Mouse (Mus musculus) adrenal gland (tissue): ENCODE data around the gene Dner.

Source experiments
- intact Hi-C: fragments of 180-260 bp; cut with DNase I; formaldehyde crosslinking; loops from one replicate; pipeline ENCODE4 v1.15.1; 2025

The Dner gene

DNA sequence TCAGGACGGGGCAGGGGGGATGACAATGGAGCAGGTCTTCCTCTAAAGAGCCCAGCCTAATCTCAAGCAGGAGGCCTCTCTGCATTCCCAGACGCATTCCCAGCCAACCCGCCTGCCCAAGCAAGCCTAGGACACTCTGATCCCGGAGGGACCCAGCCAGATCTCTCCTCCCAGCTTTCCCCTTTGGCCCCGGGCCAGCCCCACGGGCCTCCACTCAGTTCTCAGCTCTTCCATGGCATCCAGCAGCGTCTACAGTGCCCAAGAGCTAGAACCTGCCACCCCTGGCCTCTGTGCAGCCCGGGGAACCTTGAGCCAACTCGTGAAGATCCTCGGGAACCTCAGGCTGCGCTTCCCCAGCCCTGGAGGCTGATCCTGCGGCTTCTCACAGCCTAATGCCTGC lies 291.1 kb downstream of the Dner start:
- intact Hi-C loops, result no loop called here

- intact Hi-C loops, result no loop called here
Observed at GRCm38 (mm10) chr1:84402154-84402553, 293.9 kb downstream of the Dner start.

- intact Hi-C loops, result no loop called here
Observed at GRCm38 (mm10) chr1:84399671-84400070, 296.4 kb downstream of the Dner start.

- intact Hi-C loops, result no loop called here
Observed at GRCm38 (mm10) chr1:84399118-84399517, 296.9 kb downstream of the Dner start.

DNA sequence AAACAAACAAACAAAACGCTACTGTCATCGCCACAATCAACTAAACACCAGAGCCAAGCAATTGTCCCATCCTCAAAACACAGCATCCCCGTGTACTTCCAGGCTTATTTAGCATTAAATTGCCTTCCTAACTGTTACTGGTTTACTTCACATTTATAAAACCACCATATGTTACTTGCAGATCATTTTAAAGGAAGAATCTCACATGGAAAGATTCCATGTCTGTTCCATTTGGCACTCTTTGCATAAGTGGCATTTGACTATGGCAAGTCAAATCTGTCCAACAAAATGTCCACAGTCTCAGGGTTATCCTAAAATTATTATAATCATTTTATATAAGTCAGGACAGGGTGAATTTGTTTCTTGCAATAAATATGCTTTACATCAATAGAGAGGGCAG lies 299.2 kb downstream of the Dner start:
- intact Hi-C loops, result no loop called here

DNA sequence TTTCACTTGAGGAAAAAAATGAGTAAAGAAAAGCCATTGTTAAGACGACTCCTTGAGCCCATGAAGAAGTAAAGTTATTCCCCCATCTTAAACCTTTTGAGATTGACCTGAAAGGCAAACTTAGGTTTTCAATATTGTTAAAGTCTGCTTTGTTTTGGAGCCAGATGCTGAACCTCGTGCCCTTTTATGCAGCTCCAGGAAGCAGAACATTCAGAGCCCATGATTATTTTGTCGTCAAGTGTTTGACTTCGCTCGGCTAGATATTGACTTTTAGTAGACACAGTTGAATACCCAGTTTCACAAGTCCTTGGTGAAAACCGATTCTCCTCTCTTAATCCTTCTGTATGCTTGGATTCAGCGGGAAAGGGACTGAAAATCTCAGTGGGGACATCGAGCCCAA lies 300.1 kb downstream of the Dner start:
- intact Hi-C loops, result no loop called here

- intact Hi-C loops, result no loop called here
Observed at GRCm38 (mm10) chr1:84390961-84391360, 305.1 kb downstream of the Dner start.

DNA sequence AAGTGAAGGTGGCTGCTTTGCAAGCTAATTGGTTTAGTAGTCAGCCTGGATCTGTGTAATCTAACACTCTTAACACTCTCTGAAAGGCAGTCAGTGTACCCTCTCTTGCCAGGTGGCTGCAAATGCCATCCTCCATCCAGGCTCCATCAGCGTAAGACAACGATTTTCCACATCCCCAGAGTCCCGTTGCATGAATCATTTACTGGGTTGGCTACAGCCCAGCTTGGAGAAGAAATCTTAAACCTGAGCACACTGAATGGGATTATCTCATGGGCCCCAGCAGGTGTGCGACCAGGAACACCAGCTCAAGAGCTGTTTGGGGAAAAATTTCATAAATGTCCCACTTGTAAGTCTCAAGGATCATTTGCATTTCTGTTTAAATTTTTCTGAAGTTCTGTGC lies 308.4 kb downstream of the Dner start:
- intact Hi-C loops, result no loop called here

DNA sequence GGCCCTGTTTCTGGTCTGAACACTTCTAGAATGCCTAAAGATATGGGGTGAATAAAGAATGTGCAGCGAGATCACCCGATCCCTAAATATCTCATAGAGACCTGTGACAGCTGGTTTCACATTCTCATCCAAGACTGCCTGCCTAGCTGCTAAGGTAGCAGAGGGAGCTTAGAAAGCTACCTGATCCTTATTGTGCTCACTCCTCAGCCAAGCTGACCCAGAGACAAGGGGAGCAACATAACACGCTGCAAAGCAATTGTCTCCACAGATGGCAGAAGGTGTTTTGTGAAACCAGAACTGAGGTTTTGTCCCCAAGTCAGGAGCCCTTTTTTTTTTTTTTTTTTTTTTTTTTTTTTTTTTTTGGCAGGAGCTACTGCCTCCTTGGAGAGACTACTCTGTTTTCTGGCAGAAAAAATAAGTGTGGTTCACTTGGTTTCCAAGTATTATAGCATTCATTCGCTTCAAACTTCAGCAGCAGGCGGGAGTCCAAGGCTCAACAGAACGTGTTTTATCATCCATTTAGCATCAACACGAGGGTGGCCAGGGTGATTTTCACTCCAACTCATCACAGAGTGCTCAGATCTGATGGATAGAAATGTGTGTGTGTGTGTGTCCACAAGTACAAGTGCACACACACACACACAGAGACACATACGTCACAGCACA lies 309.4 kb downstream of the Dner start:
- intact Hi-C loops, result no loop called here

- intact Hi-C loops, result no loop called here
Observed at GRCm38 (mm10) chr1:84382709-84383108, 313.3 kb downstream of the Dner start.

- intact Hi-C loops, result no loop called here
Observed at GRCm38 (mm10) chr1:84382064-84382463, 314.0 kb downstream of the Dner start.

- intact Hi-C loops, result no loop called here
Observed at GRCm38 (mm10) chr1:84380895-84381294, 315.1 kb downstream of the Dner start.

- intact Hi-C loops, result no loop called here
Observed at GRCm38 (mm10) chr1:84367733-84368132, 328.3 kb downstream of the Dner start.

- intact Hi-C loops, result no loop called here
Observed at GRCm38 (mm10) chr1:84366553-84366952, 329.5 kb downstream of the Dner start.

DNA sequence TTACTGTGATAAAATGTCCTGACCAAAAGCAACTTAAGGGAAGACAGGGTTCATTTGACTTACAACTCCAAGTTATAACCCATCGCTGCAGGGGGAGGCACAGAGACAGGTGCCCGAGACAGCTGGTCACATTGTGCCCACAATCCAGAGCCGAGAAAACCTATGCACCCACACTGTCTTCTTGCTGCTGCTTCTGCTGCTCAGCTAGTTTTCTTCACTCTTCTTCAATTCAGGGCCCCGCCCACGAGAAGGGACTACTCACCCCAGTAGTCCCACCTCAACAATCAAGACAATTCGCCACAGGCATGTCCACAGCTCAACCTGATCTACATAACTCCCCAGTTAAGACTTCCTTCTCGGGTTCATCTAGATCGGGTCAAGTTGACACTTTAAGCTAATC lies 332.1 kb downstream of the Dner start, which contains the start of gene Pid1:
Gene Pid1, minus strand, starts transcription at position 214 of the 400 bp plus-strand sequence.
- intact Hi-C loops, result no loop called here

DNA sequence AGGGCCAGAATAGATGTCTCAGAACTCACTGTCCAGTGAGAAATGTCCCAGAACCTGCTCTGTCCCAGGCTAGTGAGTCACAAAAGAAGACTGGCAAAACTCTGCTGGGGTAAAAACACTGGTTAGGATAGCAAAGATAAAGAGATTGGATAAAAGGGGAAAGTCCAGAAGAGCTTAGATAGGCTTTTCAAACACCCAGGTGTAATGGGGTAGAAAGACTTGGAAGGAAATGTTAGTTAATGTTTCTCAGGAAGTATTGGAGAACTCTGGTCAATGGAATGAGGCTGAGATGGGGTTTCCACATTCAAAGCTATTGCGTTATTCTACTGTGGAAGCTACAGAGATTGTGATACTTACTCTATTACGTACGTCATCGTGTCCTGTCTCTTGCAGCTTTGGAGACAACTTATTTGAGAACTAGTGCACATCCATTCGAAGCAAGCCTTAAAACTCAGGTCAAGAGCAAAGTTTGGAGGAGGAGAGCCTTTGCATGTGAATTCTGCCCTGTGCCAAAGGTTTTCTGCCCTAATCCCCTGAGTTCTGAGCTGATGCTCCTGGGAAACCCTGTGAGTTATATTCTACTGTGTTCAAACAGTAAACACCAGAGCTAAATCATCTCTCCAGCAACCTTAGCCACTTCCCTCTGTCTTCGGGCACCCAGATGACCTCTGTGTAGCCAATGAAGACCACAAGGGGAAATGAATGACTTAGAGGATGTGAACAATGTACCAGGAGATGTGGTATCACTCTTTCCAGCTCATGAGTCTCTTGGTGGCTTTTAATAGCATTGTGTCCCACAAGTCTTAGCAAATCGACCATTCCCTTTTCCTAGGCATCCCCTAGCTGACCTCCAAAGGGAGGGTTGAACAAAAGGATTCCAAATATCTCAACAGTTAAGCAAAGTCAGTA lies 333.1 kb downstream of the Dner start:
- intact Hi-C loops, result no loop called here

- intact Hi-C loops, result no loop called here
Observed at GRCm38 (mm10) chr1:84362209-84362608, 333.8 kb downstream of the Dner start.

GRCm38 (mm10) chr1:84361389-84361788 lies 334.6 kb downstream of the Dner start:
- intact Hi-C loops, result no loop called here

- intact Hi-C loops, result no loop called here
Observed at GRCm38 (mm10) chr1:84359611-84360500, 336.2 kb downstream of the Dner start.

- intact Hi-C loops, result no loop called here
Observed at GRCm38 (mm10) chr1:84357216-84357615, 338.8 kb downstream of the Dner start.

GRCm38 (mm10) chr1:84350262-84350661 lies 345.8 kb downstream of the Dner start:
- intact Hi-C loops, result no loop called here
